In genomic region chr5:136462613-136463012, GRCm38 (mm10) we compare ENCODE assay signal across 8 mouse cellular contexts.
DNase-seq lines count a peak whose midpoint lies in the region; ATAC-seq lines count a peak whose summit lies in the region.

No protein-coding gene starts in this region.

- ATAC-seq in erythroid progenitor cell, adult 5-6 weeks (replicated peaks; ENCODE audit: low FRiP score, poor library complexity, severe bottlenecking), result no peak

- DNase-seq in left cerebral cortex, postnatal 14 days (ENCODE audit: low spot score in 2 of 2), result peak; percentile 26 to 56
- no peak for DNase-seq in left cerebral cortex, postnatal 36 days (ENCODE audit: low spot score in 2 of 2)
- DNase-seq in cerebellum, adult 8-10 months, result peak; percentile 65
- DNase-seq in gastrocnemius, postnatal 10 days, result peak; percentile 49
- peak; percentile 79 to 84 for DNase-seq in heart, postnatal 10 days
- no peak for DNase-seq in urinary bladder, postnatal 36 days (ENCODE audit: low spot score in 2 of 2)
- DNase-seq in embryo, embryonic 9.5 days (ENCODE audit: extremely low spot score), result no peak

- intact Hi-C loops in left cerebral cortex, postnatal 14 days (cut with DNase I), result no loop called here
- intact Hi-C loops in left cerebral cortex, postnatal 36 days (cut with DNase I), result no loop called here
- intact Hi-C loops in heart, postnatal 10 days (cut with DNase I), result loop anchor here (5.0 kb wide), 2 partner anchors 35 to 75 kb away; no protein-coding TSS in a partner anchor

Comparison
In these comparisons a context has a peak if more than half of its experiments do, and no peak if none do; other contexts are left out.
1. DNase-seq: peak in left cerebral cortex, postnatal 14 days (2 of 2), cerebellum, adult 8-10 months (single experiment), gastrocnemius, postnatal 10 days (single experiment) and heart, postnatal 10 days (2 of 2); none in left cerebral cortex, postnatal 36 days (0 of 2), urinary bladder, postnatal 36 days (0 of 2) and embryo, embryonic 9.5 days (single experiment).